Mouse (Mus musculus) hindbrain, embryonic 13.5 days (tissue): ENCODE results near the gene Olfr786. TPM values are rescaled to one million over a fixed set of nuclear protein-coding genes. Genes with fewer than 3 reads are reported as not detected.

ENCODE experiments used
- ATAC-seq: fragments of 200-750 bp; cut with Nextera tagmentation; 2 replicates; pipeline ENCODE4 v1.8.0; 2017; ENCODE audit warnings: moderate TSS enrichment; ENCODE audit not compliant: low FRiP score
- H3K27ac ChIP-seq: fragments of 300-500 bp; sonication (generic); 2 replicates; pipeline ENCODE4 v1.5.1; 2015; ENCODE audit warnings: inconsistent platforms, mild to moderate bottlenecking, moderate library complexity
- H3K27me3 ChIP-seq: fragments of 300-500 bp; sonication (generic); 2 replicates; pipeline ENCODE4 v1.6.1; 2015; ENCODE audit warnings: mild to moderate bottlenecking, inconsistent platforms
- H3K36me3 ChIP-seq: fragments of 300-500 bp; sonication (generic); 2 replicates; pipeline ENCODE4 v1.6.1; 2015; ENCODE audit warnings: mild to moderate bottlenecking, inconsistent platforms
- H3K4me1 ChIP-seq: fragments of 300-500 bp; sonication (generic); replicated peaks from 2 replicates; pipeline ENCODE4 v1.6.1; 2015; ENCODE audit warnings: inconsistent platforms
- H3K4me2 ChIP-seq: fragments of 300-500 bp; sonication (generic); 2 replicates; pipeline ENCODE4 v1.6.1; 2015; ENCODE audit warnings: inconsistent platforms, mild to moderate bottlenecking, moderate library complexity
- H3K4me3 ChIP-seq: fragments of 300-500 bp; sonication (generic); 2 replicates; pipeline ENCODE4 v1.5.1; 2015; ENCODE audit warnings: mild to moderate bottlenecking, inconsistent platforms
- H3K9ac ChIP-seq: fragments of 300-500 bp; sonication (generic); 2 replicates; pipeline ENCODE4 v1.6.1; 2015; ENCODE audit warnings: mild to moderate bottlenecking, inconsistent platforms
- H3K9me3 ChIP-seq: fragments of 300-500 bp; sonication (generic); 2 replicates; pipeline ENCODE4 v1.6.1; 2016; ENCODE audit warnings: inconsistent platforms
- WGBS: fragments of 180-500 bp; shearing (Covaris S2); methylation state at CpG from one replicate; pipeline ENCODE4 v1.1.7; 2015; 5-methylcytosine and 5-hydroxymethylcytosine counted together
- polyA plus RNA-seq: library from polyadenylated mRNA; unstranded; fragments of >200 nt; fragmentation: Nextera tagmentation; extraction: Ambion mirVana; gene quantifications from 2 replicates; pipeline ENCODE4 v1.2.1, GENCODE M21; 2015

Gene Olfr786
- polyA plus RNA-seq = not detected in 2 replicates

DNA sequence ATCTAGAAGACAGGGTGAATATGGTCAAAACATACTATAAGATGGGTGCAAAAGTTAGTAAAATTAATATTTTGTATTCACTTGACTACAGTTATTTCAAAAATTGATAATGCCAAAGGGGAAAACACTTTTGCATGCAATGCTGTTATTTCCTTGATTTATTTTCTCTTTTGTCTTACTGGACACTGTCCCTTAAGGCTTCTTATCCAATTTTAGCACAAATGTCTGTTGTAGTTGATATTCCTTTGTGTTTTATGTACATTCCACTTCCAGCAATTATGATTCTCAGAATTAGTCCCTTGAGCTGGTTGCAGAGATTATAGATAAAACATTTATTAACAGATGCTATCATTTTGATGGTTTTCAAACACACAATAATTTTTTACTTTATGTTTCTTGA, at the start of gene Olfr786:
Gene Olfr786 (plus strand): TSS at position 301 of the 400 bp plus-strand sequence.
- Histone ChIP-seq H3K27me3 (no peaks in the 10 kb centered on the region), H3K9me3 (no peaks in the 10 kb centered on the region), H3K4me3 (no peak within 1 kb of the TSS), H3K36me3 (no peaks in the 10 kb centered on the region), H3K4me1 (no peaks in the 10 kb centered on the region), H3K9ac (no peak within 1 kb of the TSS), H3K4me2 (no peak within 1 kb of the TSS), H3K27ac (no peak within 1 kb of the TSS)
- no peak for ATAC-seq

DNA sequence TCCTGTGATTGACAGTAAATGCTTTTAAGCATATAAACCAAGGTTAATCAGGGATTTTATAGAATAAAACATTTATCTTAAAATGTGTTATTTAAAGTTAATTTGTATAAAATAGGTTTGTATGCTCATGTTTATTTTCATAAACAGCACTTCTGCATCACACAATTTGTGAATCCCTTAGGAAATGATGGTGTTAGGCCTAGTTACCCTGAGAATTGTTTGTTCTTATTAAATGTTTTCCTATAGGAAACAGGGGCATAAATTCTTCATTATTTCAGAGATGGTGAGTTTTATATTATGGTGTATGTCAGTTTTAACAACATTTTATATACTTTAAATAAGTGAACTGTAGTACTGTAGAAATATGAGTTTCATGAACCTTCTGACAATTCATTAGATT, 43.3 kb upstream of the Olfr786 start, which contains the start of gene Olfr784:
Gene Olfr784 (plus strand): TSS at position 301 of the 400 bp plus-strand sequence.
- Histone ChIP-seq H3K27me3 (no peaks in the 10 kb centered on the region), H3K9me3 (no peaks in the 10 kb centered on the region), H3K4me2 (no peak within 1 kb of the TSS), H3K36me3 (no peaks in the 10 kb centered on the region), H3K9ac (no peak within 1 kb of the TSS), H3K4me1 (no peaks in the 10 kb centered on the region), H3K27ac (no peak within 1 kb of the TSS), H3K4me3 (no peak within 1 kb of the TSS)
- no peak for ATAC-seq

DNA sequence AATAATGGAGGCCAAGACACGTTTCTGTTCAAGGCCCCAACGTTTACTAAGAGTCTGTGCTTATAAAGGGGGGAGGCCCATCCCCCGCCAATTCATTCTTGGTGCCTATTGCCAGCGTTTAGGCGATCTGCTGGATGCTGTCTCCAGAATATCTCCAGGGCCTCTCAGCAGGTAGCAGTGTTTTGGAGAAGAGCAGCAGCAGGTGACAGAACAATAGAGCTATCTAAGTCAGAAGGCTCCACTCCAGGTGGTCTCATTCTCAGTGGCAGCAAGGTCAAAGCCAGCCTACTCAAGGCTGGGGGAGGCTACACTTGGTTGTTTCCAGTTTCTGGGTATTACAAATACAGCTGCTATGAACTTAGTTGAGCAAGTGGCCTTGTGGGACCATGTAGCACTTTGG, 26.2 kb upstream of the Olfr786 start:
- Histone ChIP-seq H3K27me3 (no peaks in the 10 kb centered on the region), H3K4me2 (no peak overlapping the region), H3K4me1 (no peaks in the 10 kb centered on the region), H3K9me3 (no peaks in the 10 kb centered on the region), H3K36me3 (no peaks in the 10 kb centered on the region), H3K4me3 (no peak overlapping the region), H3K27ac (no peak overlapping the region), H3K9ac (no peak overlapping the region)
- no peak for ATAC-seq
- WGBS = 38% methylated on average over 5 of the region's 5 CpGs

DNA sequence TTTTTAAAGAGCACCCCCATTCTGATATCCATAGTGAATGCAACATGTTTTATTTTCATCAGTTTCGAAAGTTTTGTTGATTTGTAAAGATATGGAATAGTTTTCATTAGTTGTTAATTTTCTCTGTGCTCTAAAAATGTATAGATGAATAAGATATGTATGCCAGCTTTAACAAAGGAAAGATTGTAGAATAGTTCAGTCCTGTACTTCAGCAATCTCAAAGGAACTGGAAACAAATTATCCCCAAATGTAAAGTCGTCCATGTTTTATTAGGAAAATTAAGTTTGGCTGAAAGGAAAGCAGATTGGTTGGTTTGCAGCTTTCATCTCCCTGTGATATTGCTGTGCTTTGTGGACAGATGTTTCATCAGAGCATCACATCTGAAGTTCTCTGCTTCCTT, 22.0 kb upstream of the Olfr786 start, which contains the start of gene Olfr785:
Gene Olfr785 (plus strand): TSS at position 301 of the 400 bp plus-strand sequence.
- Histone ChIP-seq H3K27me3 (no peaks in the 10 kb centered on the region), H3K9me3 (no peaks in the 10 kb centered on the region), H3K4me3 (no peak within 1 kb of the TSS), H3K4me2 (no peak within 1 kb of the TSS), H3K36me3 (no peaks in the 10 kb centered on the region), H3K4me1 (no peaks in the 10 kb centered on the region), H3K27ac (no peak within 1 kb of the TSS), H3K9ac (no peak within 1 kb of the TSS)
- WGBS = 89% methylated on average over 2 of the region's 2 CpGs
- ATAC-seq = no peak

DNA sequence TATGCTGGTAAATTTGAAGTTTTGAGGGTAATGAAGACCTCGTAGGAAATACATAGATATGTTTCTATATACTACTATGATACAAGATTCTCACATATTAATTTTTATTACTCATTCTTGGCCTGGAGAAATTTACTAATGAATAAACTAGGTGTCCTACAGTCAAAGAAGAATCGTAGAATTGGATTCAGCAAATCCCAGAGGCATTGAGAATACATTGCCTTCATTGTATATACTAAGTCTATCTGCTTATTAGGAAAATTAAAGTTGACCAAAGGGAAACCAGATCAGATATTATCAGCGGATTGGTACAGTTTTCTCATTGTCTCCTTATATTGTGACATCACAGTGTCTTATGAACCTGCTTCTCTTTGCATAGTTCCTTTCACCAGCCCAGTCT, 34.5 kb downstream of the Olfr786 start, which contains the start of gene Olfr787:
Gene Olfr787 (plus strand): TSS at position 301 of the 400 bp plus-strand sequence.
- Histone ChIP-seq H3K27me3 (no peaks in the 10 kb centered on the region), H3K4me1 (no peaks in the 10 kb centered on the region), H3K4me2 (no peak within 1 kb of the TSS), H3K36me3 (no peaks in the 10 kb centered on the region), H3K9me3 (no peaks in the 10 kb centered on the region), H3K27ac (no peak within 1 kb of the TSS), H3K4me3 (no peak within 1 kb of the TSS), H3K9ac (no peak within 1 kb of the TSS)
- 85% methylated on average over 3 of the region's 3 CpGs for WGBS
- ATAC-seq = no peak

DNA sequence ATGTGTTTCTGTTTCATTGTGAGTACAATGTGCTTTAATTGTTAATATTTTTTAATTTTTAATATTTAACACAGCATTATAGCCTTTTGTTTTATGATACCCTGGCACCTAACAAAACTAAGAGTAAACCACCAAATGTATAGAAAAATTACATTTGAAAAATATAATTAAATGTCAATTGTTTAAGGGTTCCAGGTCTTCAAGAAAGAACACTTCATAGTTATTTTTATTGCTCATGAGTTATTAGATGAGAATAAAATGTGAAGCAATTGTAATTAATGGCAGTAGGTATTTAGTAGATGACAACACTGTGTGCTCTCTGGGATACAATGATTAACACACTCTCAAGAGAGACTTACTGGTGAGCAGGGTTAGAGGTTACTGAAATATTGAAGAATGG, 43.6 kb downstream of the Olfr786 start, which contains the start of gene Olfr788:
Gene Olfr788 (plus strand): TSS at position 301 of the 400 bp plus-strand sequence.
- no peak for ATAC-seq

DNA sequence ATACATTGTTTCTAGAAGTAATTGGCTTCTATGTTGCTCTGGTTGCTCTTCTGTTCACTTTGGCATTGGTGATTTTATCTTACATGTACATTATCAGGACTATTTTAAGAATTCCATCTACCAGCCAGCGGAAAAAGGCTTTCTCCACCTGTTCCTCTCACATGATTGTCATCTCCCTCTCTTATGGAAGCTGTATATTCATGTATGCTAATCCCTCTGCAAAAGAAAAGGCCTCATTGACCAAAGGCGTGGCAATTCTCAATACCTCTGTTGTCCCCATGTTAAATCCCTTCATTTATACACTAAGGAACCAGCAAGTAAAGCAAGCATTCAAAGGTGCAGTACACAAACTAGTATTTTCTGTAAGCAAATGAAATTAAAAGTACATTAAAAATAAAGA, 46.1 kb downstream of the Olfr786 start:
- Histone ChIP-seq H3K9me3 (no peaks in the 10 kb centered on the region), H3K4me3 (no peak overlapping the region), H3K4me2 (no peak overlapping the region), H3K4me1 (no peaks in the 10 kb centered on the region), H3K9ac (no peak overlapping the region), H3K27me3 (no peaks in the 10 kb centered on the region), H3K27ac (no peak overlapping the region), H3K36me3 (no peaks in the 10 kb centered on the region)
- ATAC-seq = no peak
- WGBS = 70% methylated on average over 2 of the region's 2 CpGs

More for the DNA sequence above, 43.6 kb downstream of the Olfr786 start, which contains the start of gene Olfr788:
- H3K27ac ChIP-seq = no peak within 1 kb of the TSS
- no peaks in the 10 kb centered on the region for H3K27me3 ChIP-seq
- no peaks in the 10 kb centered on the region for H3K9me3 ChIP-seq
- H3K4me1 ChIP-seq = no peaks in the 10 kb centered on the region
- H3K4me3 ChIP-seq = no peak within 1 kb of the TSS
- no peaks in the 10 kb centered on the region for H3K36me3 ChIP-seq
- H3K9ac ChIP-seq = no peak within 1 kb of the TSS
- H3K4me2 ChIP-seq = no peak within 1 kb of the TSS

DNA sequence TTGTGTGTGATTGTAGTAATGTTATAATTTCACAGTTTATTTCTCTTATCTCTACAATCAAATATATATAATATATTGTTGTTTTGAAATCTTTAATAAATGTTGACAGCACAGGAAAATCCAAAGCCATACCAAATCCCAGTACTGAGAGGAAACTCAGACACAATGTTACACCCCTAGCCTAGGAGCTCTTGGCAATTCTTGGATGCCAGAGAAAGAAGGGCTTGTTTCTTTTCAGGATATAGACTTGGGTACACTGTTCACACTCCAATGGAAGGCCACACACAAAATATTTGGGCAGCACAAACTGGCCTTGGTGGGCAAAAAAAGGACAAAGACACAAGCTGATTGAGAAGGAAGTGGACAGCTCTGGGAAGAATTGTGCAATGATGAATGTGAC, 46.6 kb downstream of the Olfr786 start:
- no peak for ATAC-seq
- no peak overlapping the region for H3K4me3 ChIP-seq
- no peaks in the 10 kb centered on the region for H3K4me1 ChIP-seq
- H3K27ac ChIP-seq = no peak overlapping the region
- H3K36me3 ChIP-seq = no peaks in the 10 kb centered on the region
- H3K9me3 ChIP-seq = no peaks in the 10 kb centered on the region
- H3K4me2 ChIP-seq = no peak overlapping the region
- no peaks in the 10 kb centered on the region for H3K27me3 ChIP-seq
- no peak overlapping the region for H3K9ac ChIP-seq

DNA sequence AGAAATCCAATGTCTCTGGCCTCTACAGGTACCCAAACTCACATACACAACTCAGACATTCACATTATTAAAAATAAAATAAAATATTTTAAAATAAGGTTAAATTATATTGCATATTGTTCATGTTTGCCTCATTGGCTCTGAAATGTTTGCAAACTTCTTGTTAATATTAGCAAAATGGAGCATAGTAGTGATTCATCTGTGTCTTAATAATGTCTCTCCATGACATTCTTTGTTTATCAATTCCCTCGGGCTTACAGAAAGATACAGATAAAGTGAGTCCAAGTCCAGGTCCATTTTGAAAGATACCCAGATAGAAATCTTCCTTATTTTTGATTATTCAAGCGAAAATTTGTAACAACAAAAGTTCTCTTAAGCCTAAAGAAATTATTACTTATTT, 57.3 kb downstream of the Olfr786 start, which contains the start of gene Olfr789:
Gene Olfr789 (plus strand): TSS at position 301 of the 400 bp plus-strand sequence.
- H3K9me3 ChIP-seq = no peaks in the 10 kb centered on the region
- no peak within 1 kb of the TSS for H3K4me3 ChIP-seq
- H3K27me3 ChIP-seq = no peaks in the 10 kb centered on the region
- no peak within 1 kb of the TSS for H3K9ac ChIP-seq
- H3K4me2 ChIP-seq = no peak within 1 kb of the TSS
- no peak for ATAC-seq
- WGBS = 67% methylated on average over 2 of the region's 2 CpGs
- H3K36me3 ChIP-seq = no peaks in the 10 kb centered on the region
- H3K4me1 ChIP-seq = no peaks in the 10 kb centered on the region
- no peak within 1 kb of the TSS for H3K27ac ChIP-seq

Other genes with a start within 250 kb of the Olfr786 start
- gene Olfr772, start 249.4 kb upstream of the Olfr786 start, polyA plus RNA-seq = not detected in 2 replicates
- gene Olfr773, start 239.9 kb upstream of the Olfr786 start, polyA plus RNA-seq = not detected in 2 replicates
- not detected in 2 replicates for gene Olfr774, start 191.1 kb upstream of the Olfr786 start, polyA plus RNA-seq
- not detected in 2 replicates for gene Olfr775, start 178.9 kb upstream of the Olfr786 start, polyA plus RNA-seq
- gene Olfr776, start 168.2 kb upstream of the Olfr786 start, polyA plus RNA-seq = not detected in 2 replicates
- gene Olfr777, start 155.8 kb upstream of the Olfr786 start, polyA plus RNA-seq = not detected in 2 replicates
- not detected in 2 replicates for gene Olfr780, start 109.2 kb upstream of the Olfr786 start, polyA plus RNA-seq
- not detected in 2 replicates for gene Olfr781, start 98.5 kb upstream of the Olfr786 start, polyA plus RNA-seq
- gene Olfr782, start 78.5 kb upstream of the Olfr786 start, polyA plus RNA-seq = not detected in 2 replicates
- 0.08 TPM in 1 of 2 replicates, not detected in the other for gene Olfr784, start 43.2 kb upstream of the Olfr786 start, polyA plus RNA-seq
- gene Olfr785, start 21.9 kb upstream of the Olfr786 start, polyA plus RNA-seq = not detected in 2 replicates
- gene Olfr787, start 34.6 kb downstream of the Olfr786 start, polyA plus RNA-seq = not detected in 2 replicates
- gene Olfr788, start 43.7 kb downstream of the Olfr786 start, polyA plus RNA-seq = not detected in 2 replicates
- gene Olfr789, start 57.4 kb downstream of the Olfr786 start, polyA plus RNA-seq = not detected in 2 replicates
- gene Olfr790, start 71.2 kb downstream of the Olfr786 start, polyA plus RNA-seq = not detected in 2 replicates
- gene Olfr791, start 94.5 kb downstream of the Olfr786 start, polyA plus RNA-seq = not detected in 2 replicates
- not detected in 2 replicates for gene Olfr792, start 111.9 kb downstream of the Olfr786 start, polyA plus RNA-seq
- gene Olfr794, start 140.3 kb downstream of the Olfr786 start, polyA plus RNA-seq = not detected in 2 replicates
- not detected in 2 replicates for gene Olfr796, start 185.3 kb downstream of the Olfr786 start, polyA plus RNA-seq
- not detected in 2 replicates for gene Olfr798, start 200.6 kb downstream of the Olfr786 start, polyA plus RNA-seq
- gene Olfr799, start 210.2 kb downstream of the Olfr786 start, polyA plus RNA-seq = not detected in 2 replicates
- not detected in 2 replicates for gene Olfr800, start 230.4 kb downstream of the Olfr786 start, polyA plus RNA-seq
- gene Olfr801, start 246.6 kb downstream of the Olfr786 start, polyA plus RNA-seq = not detected in 2 replicates